Mouse (Mus musculus): ENCODE measurements around the gene Micall1.

GRCm38 (mm10) chr15:79068416-79068815 is 40.3 kb upstream of the Micall1 start:
- TF ChIP-seq POLR2A (IDR thresholded peaks at IDR 0.05; ENCODE audit: control insufficient read depth, low read depth, low read length) (no peak), CTCF (IDR thresholded peaks at IDR 0.05; ENCODE audit: control insufficient read depth, insufficient read depth, insufficient replicate concordance, low read depth, low read length) (no peak)

All from testis, adult 2 months (tissue).